Mouse (Mus musculus) myocyte (in vitro differentiated cells): ENCODE measurements around the gene Prr13.

Experiments
- MAX ChIP-seq: IDR thresholded peaks from one replicate; pipeline ENCODE4 v1.6.1; 2011; ENCODE audit warnings: low read depth, mild to moderate bottlenecking, control low read depth
- MYOD1 ChIP-seq, 3 experiments: IDR thresholded peaks; one replicate each; pipeline ENCODE4 v1.6.1; 2011; ENCODE audit warnings: control low read depth in 2 of 3, low read depth in 2 of 3, mild to moderate bottlenecking in 2 of 3, moderate library complexity in 1 of 3; ENCODE audit not compliant: insufficient read length in 2 of 3, control insufficient read depth in 1 of 3
- POLR2A ChIP-seq: IDR thresholded peaks from one replicate; pipeline ENCODE4 v1.6.1; 2011; ENCODE audit warnings: low read depth, mild to moderate bottlenecking, control low read depth, moderate library complexity; ENCODE audit not compliant: insufficient read length
- SRF ChIP-seq: IDR thresholded peaks from one replicate; pipeline ENCODE4 v1.6.1; 2011; ENCODE audit warnings: low read depth; ENCODE audit not compliant: control insufficient read depth, insufficient read length
- TCF12 ChIP-seq: IDR thresholded peaks from one replicate; pipeline ENCODE4 v1.6.1; 2011; ENCODE audit warnings: mild to moderate bottlenecking, control low read depth; ENCODE audit not compliant: poor library complexity, insufficient read depth, severe bottlenecking
- USF1 ChIP-seq: IDR thresholded peaks from one replicate; pipeline ENCODE4 v1.6.1; 2011; ENCODE audit warnings: low read depth, mild to moderate bottlenecking, control low read depth, moderate library complexity

GRCm38 (mm10) chr15:102471295-102471645, 12.4 kb downstream of the Prr13 start:
- TF ChIP-seq SRF, result no peak
- no peak for TF ChIP-seq POLR2A
- no peak for TF ChIP-seq TCF12
- TF ChIP-seq USF1, result no peak
- no peak for TF ChIP-seq MAX
- no peak for TF ChIP-seq MYOD1 (IDR thresholded peaks at IDR 0.05; ENCODE audit: control insufficient read depth in 1 of 3, insufficient read length in 2 of 3, low read depth in 2 of 3)
